Mouse (Mus musculus) embryonic facial prominence, embryonic 13.5 days (tissue): ENCODE measurements around the gene Slc6a15. TPM values are rescaled to one million over a fixed set of nuclear protein-coding genes. Genes with fewer than 3 reads are reported as not detected.

Experiments used
- ATAC-seq: fragments of 200-750 bp; cut with Nextera tagmentation; 2 replicates; pipeline ENCODE4 v1.8.0; 2017; ENCODE audit warnings: low read depth; ENCODE audit not compliant: insufficient number of reproducible peaks, insufficient read depth, low FRiP score, low TSS enrichment
- H3K27ac ChIP-seq: fragments of 300-500 bp; sonication (generic); 2 replicates; pipeline ENCODE4 v1.5.1; 2015; ENCODE audit warnings: moderate library complexity, mild to moderate bottlenecking, inconsistent platforms
- H3K27me3 ChIP-seq: fragments of 300-500 bp; sonication (generic); 2 replicates; pipeline ENCODE4 v1.6.1; 2015; ENCODE audit warnings: mild to moderate bottlenecking, inconsistent platforms
- H3K36me3 ChIP-seq: fragments of 300-500 bp; sonication (generic); 2 replicates; pipeline ENCODE4 v1.6.1; 2015; ENCODE audit warnings: mild to moderate bottlenecking, inconsistent platforms
- H3K4me1 ChIP-seq: fragments of 300-500 bp; sonication (generic); 2 replicates; pipeline ENCODE4 v1.6.1; 2015; ENCODE audit warnings: inconsistent platforms
- H3K4me2 ChIP-seq: fragments of 300-500 bp; sonication (generic); 2 replicates; pipeline ENCODE4 v1.6.1; 2015; ENCODE audit warnings: moderate library complexity, mild to moderate bottlenecking, inconsistent platforms
- H3K4me3 ChIP-seq: fragments of 300-500 bp; sonication (generic); 2 replicates; pipeline ENCODE4 v1.5.1; 2015; ENCODE audit warnings: mild to moderate bottlenecking, inconsistent platforms
- H3K9ac ChIP-seq: fragments of 300-500 bp; sonication (generic); 2 replicates; pipeline ENCODE4 v1.6.1; 2015; ENCODE audit warnings: mild to moderate bottlenecking, inconsistent platforms
- H3K9me3 ChIP-seq: fragments of 300-500 bp; sonication (generic); 2 replicates; pipeline ENCODE4 v1.6.1; 2016; ENCODE audit warnings: inconsistent platforms
- WGBS: fragments of 180-500 bp; shearing (Covaris S2); methylation state at CpG from one replicate; pipeline ENCODE4 v1.1.7; 2015; ENCODE audit warnings: mixed read lengths; 5-methylcytosine and 5-hydroxymethylcytosine counted together
- polyA plus RNA-seq: library from polyadenylated mRNA; unstranded; fragments of >200 nt; fragmentation: Nextera tagmentation; extraction: Ambion mirVana; gene quantifications from 2 replicates; pipeline ENCODE4 v1.2.1, GENCODE M21; 2015

Gene Slc6a15
- polyA plus RNA-seq, 1 experiment from 2014 or later = 3.7 TPM

DNA sequence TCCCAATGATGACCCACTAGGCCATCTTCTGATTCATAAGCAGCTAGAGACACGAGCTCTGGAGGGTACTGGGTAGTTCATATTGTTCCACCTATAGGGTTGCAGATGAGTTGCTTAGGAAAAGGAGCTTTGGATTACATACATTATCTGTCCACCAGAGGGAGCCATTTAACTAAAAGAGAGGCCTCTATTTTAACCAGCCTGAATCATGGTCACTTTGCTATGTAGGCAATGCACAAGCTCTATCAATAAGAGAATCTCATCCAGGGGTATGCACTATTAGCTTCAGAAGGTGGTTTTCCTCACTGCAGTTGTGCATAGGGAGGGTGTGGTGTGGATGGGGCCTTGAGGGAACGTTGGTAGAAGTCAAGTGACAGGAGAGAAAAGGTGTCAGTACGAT lies 75.5 kb downstream of the Slc6a15 start:
- Histone ChIP-seq H3K27ac (no peak overlapping the region), H3K4me1 (no peaks in the 10 kb centered on the region), H3K36me3 (no peaks in the 10 kb centered on the region), H3K9ac (no peak overlapping the region), H3K9me3 (no peaks in the 10 kb centered on the region), H3K4me3 (no peak overlapping the region), H3K27me3 (no peaks in the 10 kb centered on the region), H3K4me2 (no peak overlapping the region)
- 0 out of 2 replicates have a peak, but pooled peaks have one; percentile 56 for ATAC-seq
- WGBS = 44% methylated on average over 3 of the region's 3 CpGs

DNA sequence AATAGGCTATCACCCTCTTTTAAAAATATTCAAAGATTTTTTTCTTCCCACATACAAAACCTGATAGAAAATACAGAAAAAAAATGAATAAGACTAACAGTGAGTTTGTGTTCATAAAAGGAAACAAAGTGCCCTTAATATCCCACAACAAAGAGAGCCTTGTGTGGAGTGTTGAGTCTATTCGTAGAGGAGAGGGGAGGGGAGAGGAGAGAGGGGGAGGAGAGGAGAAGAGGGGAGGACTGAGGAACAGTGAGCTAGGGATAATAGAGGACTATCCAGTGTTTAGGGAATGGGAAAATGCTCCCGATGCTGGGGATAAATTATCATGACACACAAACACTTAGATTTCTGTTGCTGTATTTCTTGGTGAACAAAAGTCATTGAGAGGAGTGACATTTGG lies 80.8 kb downstream of the Slc6a15 start:
- no peak overlapping the region for H3K9ac ChIP-seq
- no peaks in the 10 kb centered on the region for H3K27me3 ChIP-seq
- H3K9me3 ChIP-seq = no peaks in the 10 kb centered on the region
- H3K27ac ChIP-seq = no peak overlapping the region
- H3K4me2 ChIP-seq = no peak overlapping the region
- no peaks in the 10 kb centered on the region for H3K36me3 ChIP-seq
- WGBS = 48% methylated on average over 2 of the region's 2 CpGs
- ATAC-seq = no peak
- H3K4me1 ChIP-seq = no peaks in the 10 kb centered on the region
- H3K4me3 ChIP-seq = no peak overlapping the region

DNA sequence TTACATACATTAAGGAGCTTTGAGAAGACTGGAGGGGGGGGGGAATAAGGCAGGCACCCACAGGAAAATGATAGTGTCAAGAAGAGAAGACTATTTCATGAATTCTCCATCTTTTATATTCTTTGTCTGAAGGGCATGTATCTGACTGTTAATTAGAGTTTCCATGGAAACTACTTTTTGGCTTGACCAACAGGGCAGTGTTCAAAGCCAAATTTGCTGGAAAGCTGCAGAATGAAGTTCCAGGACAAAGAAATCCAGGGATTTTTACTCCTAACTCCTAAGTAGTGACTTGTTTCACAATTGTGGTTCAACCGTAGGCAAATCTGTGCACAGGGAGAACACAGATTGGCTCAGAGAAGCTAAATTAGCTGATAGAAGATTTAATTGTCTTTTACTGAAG lies 90.3 kb downstream of the Slc6a15 start:
- no peaks in the 10 kb centered on the region for H3K9me3 ChIP-seq
- no peak overlapping the region for H3K9ac ChIP-seq
- H3K27ac ChIP-seq = no peak overlapping the region
- no peak overlapping the region for H3K4me3 ChIP-seq
- no peak for ATAC-seq
- WGBS = 85% methylated on average over 1 of the region's 1 CpGs
- H3K4me2 ChIP-seq = no peak overlapping the region
- no peaks in the 10 kb centered on the region for H3K36me3 ChIP-seq
- no peaks in the 10 kb centered on the region for H3K27me3 ChIP-seq
- no peaks in the 10 kb centered on the region for H3K4me1 ChIP-seq

Other genes starting within 250 kb of the Slc6a15 start
- gene Lrriq1, start 131.5 kb upstream of the Slc6a15 start, polyA plus RNA-seq = 10.3 and 16.7 TPM in 2 replicates